Mouse (Mus musculus): ENCODE results near the gene Rfx8. TPM values are rescaled to one million over a fixed set of nuclear protein-coding genes. Genes with fewer than 3 reads are reported as not detected.
A peak's percentile ranks its signal among the peaks of the same experiment; 100 is the strongest.

The Rfx8 gene
- total and polyA plus RNA-seq, 3 experiments: not detected

DNA sequence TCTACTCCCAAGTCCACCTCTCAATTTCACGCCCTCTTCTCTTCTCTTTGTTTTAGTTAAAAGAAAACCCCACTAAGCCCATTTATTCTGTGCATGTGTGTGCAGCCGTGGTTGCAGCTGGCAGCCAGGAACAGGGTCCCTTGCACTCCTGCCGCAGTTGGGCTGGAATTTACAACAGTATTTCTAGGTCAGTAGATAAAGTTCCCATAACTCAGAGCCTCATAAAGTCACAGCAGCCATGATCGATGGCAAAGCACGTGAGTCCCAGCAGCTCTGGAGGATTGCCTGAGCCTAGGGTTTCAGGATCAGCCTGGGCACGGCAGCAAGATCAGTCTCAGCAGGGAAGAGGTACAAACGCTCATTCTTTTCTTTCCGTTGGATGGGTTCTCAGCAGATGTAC lies 102.3 kb downstream of the Rfx8 start:
- Histone ChIP-seq H3K9me3 (replicated peaks; ENCODE audit: low read length) (no peaks in the 10 kb centered on the region), H3K27me3 (replicated peaks) (no peaks in the 10 kb centered on the region), H3K9ac (ENCODE audit: insufficient read depth, low read depth) (no peak overlapping the region), H3K36me3 (replicated peaks in 1 of 2; ENCODE audit: control insufficient read depth in 1 of 2, insufficient read depth in 1 of 2, low read length in 1 of 2) (no peaks in the 10 kb centered on the region), H3K79me2 (replicated peaks; ENCODE audit: control insufficient read depth, extremely low read depth, insufficient read depth, poor library complexity, severe bottlenecking) (no peaks in the 10 kb centered on the region), H3K4me1 (ENCODE audit: control insufficient read depth in 1 of 2, insufficient read depth in 2 of 2) (peaks cover 6 to 21% of the 10 kb centered on the region in 2 experiments; a peak in 3 of 4 replicates), H3K4me2 (ENCODE audit: insufficient read depth, low read depth, poor library complexity, severe bottlenecking) (no peak overlapping the region), H3K4me3 (replicated peaks in 1 of 3; ENCODE audit: low read depth in 2 of 3, low read length in 2 of 3, poor library complexity in 1 of 3) (no peak overlapping the region), H3K27ac (ENCODE audit: insufficient read depth, low read depth) (no peak overlapping the region)
- no peak for DNase-seq (ENCODE audit: extremely low read depth)
- dilution Hi-C loops (cut with MboI; ENCODE audit: extremely low pct_ligation_motif_present, extremely low pct_unique_long_range_greater_than_20kb, low sequenced_read_pairs) (no loop called here), in situ Hi-C loops (cut with MboI; ENCODE audit: low pct_ligation_motif_present, low pct_unique_long_range_greater_than_20kb, low sequenced_read_pairs) (loop anchor here (10.0 kb wide), 1 partner anchor 66 kb away; no protein-coding TSS in a partner anchor)
- TF ChIP-seq NRF1 (IDR thresholded peaks at IDR 0.05; ENCODE audit: low read depth, low read length) (no peak), CTCF (conservative IDR thresholded peaks at IDR 0.05 in 1 of 2, IDR thresholded peaks at IDR 0.05 in 1 of 2; ENCODE audit: low read depth in 2 of 2, low read length in 2 of 2) (no peak), ZKSCAN1 (IDR thresholded peaks at IDR 0.05; ENCODE audit: borderline replicate concordance, low read depth, low read length) (no peak), ZNF384 (IDR thresholded peaks at IDR 0.05; ENCODE audit: low read depth, low read length) (no peak), E2F4 (IDR thresholded peaks at IDR 0.05; ENCODE audit: insufficient replicate concordance, low read depth, low read length) (no peak)

DNA sequence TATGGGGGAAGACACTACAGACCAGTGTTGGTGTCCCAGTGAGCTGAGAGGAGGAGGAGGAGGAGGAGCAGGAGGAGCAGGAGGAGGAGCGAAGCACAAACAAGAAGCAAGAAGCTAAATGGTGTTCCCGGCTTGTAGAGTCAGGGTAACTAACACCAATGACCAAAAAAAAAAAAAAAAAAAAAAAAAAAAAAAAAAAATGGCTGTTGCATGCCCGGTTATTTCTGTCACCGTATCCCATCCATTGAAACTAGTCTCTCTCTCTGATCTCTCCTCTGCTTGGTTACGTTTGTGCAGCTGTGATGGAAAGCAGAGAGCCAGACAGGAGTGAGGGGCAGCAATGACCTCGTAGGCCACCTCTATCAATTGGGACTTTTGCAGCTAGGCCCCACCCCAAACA lies 105.3 kb downstream of the Rfx8 start:
- Histone ChIP-seq H3K9me3 (replicated peaks; ENCODE audit: low read length) (no peaks in the 10 kb centered on the region), H3K36me3 (replicated peaks in 1 of 2; ENCODE audit: control insufficient read depth in 1 of 2, insufficient read depth in 1 of 2, low read length in 1 of 2) (no peaks in the 10 kb centered on the region), H3K27me3 (replicated peaks) (no peaks in the 10 kb centered on the region), H3K27ac (ENCODE audit: insufficient read depth, low read depth) (no peak overlapping the region), H3K79me2 (replicated peaks; ENCODE audit: control insufficient read depth, extremely low read depth, insufficient read depth, poor library complexity, severe bottlenecking) (no peaks in the 10 kb centered on the region), H3K9ac (ENCODE audit: insufficient read depth, low read depth) (no peak overlapping the region; the same call in 1 of the 2 replicates), H3K4me1 (ENCODE audit: control insufficient read depth in 1 of 2, insufficient read depth in 2 of 2) (peaks cover 0 to 14% of the 10 kb centered on the region in 2 experiments; a peak in 2 of 4 replicates), H3K4me2 (ENCODE audit: insufficient read depth, low read depth, poor library complexity, severe bottlenecking) (peak overlapping the region; percentile 92; the same call in 1 of the 2 replicates), H3K4me3 (replicated peaks in 1 of 3; ENCODE audit: low read depth in 2 of 3, low read length in 2 of 3, poor library complexity in 1 of 3) (peak overlapping the region in 1 of 3 experiments; percentile 42)
- dilution Hi-C loops (cut with MboI; ENCODE audit: extremely low pct_ligation_motif_present, extremely low pct_unique_long_range_greater_than_20kb, low sequenced_read_pairs) (no loop called here), in situ Hi-C loops (cut with MboI; ENCODE audit: low pct_ligation_motif_present, low pct_unique_long_range_greater_than_20kb, low sequenced_read_pairs) (loop anchor here (10.0 kb wide), 1 partner anchor 69 kb away; no protein-coding TSS in a partner anchor)
- no peak for DNase-seq (ENCODE audit: extremely low read depth)
- TF ChIP-seq IRF4 (IDR thresholded peaks at IDR 0.05; ENCODE audit: low read depth, low read length) (no peak), PAX5 (IDR thresholded peaks at IDR 0.05; ENCODE audit: low read length) (no peak), ZNF384 (IDR thresholded peaks at IDR 0.05; ENCODE audit: low read depth, low read length) (peak; percentile 75)

Other genes with a start within 250 kb of the Rfx8 start
- 0.81 and 0.88 TPM in 2 replicates for gene Tbc1d8, start 242.2 kb downstream of the Rfx8 start, total RNA-seq (2012; rRNA removed)
- gene Tbc1d8, start 242.2 kb downstream of the Rfx8 start, total RNA-seq (2014; rRNA removed): 0.16 and 0.30 TPM in 2 replicates
- 1.4 and 1.8 TPM in 2 replicates for gene Tbc1d8, start 242.2 kb downstream of the Rfx8 start, polyA plus RNA-seq (2012; ENCODE audit: insufficient read length, low read depth)
- 15.3 and 17.8 TPM in 2 replicates for gene Cnot11, start 186.0 kb downstream of the Rfx8 start, total RNA-seq (2012; rRNA removed)
- 28.6 and 31.8 TPM in 2 replicates for gene Cnot11, start 186.0 kb downstream of the Rfx8 start, total RNA-seq (2014; rRNA removed)
- gene Cnot11, start 186.0 kb downstream of the Rfx8 start, polyA plus RNA-seq (2012; ENCODE audit: insufficient read length, low read depth): 29.9 and 34.9 TPM in 2 replicates
- 12.6 and 16.6 TPM in 2 replicates for gene Rnf149, start 143.6 kb downstream of the Rfx8 start, total RNA-seq (2012; rRNA removed)
- 21.5 and 22.7 TPM in 2 replicates for gene Rnf149, start 143.6 kb downstream of the Rfx8 start, total RNA-seq (2014; rRNA removed)
- gene Rnf149, start 143.6 kb downstream of the Rfx8 start, polyA plus RNA-seq (2012; ENCODE audit: insufficient read length, low read depth): 31.3 and 32.3 TPM in 2 replicates
- gene Creg2, start 69.5 kb downstream of the Rfx8 start, total RNA-seq (2012; rRNA removed): not detected in 2 replicates
- gene Creg2, start 69.5 kb downstream of the Rfx8 start, total RNA-seq (2014; rRNA removed): not detected in 2 replicates
- not detected in 2 replicates for gene Creg2, start 69.5 kb downstream of the Rfx8 start, polyA plus RNA-seq (2012; ENCODE audit: insufficient read length, low read depth)
- not detected in 2 replicates for gene Gm3646, start 84.3 kb upstream of the Rfx8 start, total RNA-seq (2012; rRNA removed)
- gene Gm3646, start 84.3 kb upstream of the Rfx8 start, total RNA-seq (2014; rRNA removed): not detected in 2 replicates
- gene Gm3646, start 84.3 kb upstream of the Rfx8 start, polyA plus RNA-seq (2012; ENCODE audit: insufficient read length, low read depth): not detected in 2 replicates
- 33.3 and 41.0 TPM in 2 replicates for gene Map4k4, start 179.9 kb upstream of the Rfx8 start, total RNA-seq (2012; rRNA removed)
- 20.3 and 21.8 TPM in 2 replicates for gene Map4k4, start 179.9 kb upstream of the Rfx8 start, total RNA-seq (2014; rRNA removed)
- 46.3 and 47.0 TPM in 2 replicates for gene Map4k4, start 179.9 kb upstream of the Rfx8 start, polyA plus RNA-seq (2012; ENCODE audit: insufficient read length, low read depth)